Mouse (Mus musculus): ENCODE measurements at regions not wholly inside any gene's neighbourhood (a gene's known extent, or its start where the extent isn't known, plus 50 kb on each side); places are given as distances from the start of the nearest gene placed in this dataset.

DNA sequence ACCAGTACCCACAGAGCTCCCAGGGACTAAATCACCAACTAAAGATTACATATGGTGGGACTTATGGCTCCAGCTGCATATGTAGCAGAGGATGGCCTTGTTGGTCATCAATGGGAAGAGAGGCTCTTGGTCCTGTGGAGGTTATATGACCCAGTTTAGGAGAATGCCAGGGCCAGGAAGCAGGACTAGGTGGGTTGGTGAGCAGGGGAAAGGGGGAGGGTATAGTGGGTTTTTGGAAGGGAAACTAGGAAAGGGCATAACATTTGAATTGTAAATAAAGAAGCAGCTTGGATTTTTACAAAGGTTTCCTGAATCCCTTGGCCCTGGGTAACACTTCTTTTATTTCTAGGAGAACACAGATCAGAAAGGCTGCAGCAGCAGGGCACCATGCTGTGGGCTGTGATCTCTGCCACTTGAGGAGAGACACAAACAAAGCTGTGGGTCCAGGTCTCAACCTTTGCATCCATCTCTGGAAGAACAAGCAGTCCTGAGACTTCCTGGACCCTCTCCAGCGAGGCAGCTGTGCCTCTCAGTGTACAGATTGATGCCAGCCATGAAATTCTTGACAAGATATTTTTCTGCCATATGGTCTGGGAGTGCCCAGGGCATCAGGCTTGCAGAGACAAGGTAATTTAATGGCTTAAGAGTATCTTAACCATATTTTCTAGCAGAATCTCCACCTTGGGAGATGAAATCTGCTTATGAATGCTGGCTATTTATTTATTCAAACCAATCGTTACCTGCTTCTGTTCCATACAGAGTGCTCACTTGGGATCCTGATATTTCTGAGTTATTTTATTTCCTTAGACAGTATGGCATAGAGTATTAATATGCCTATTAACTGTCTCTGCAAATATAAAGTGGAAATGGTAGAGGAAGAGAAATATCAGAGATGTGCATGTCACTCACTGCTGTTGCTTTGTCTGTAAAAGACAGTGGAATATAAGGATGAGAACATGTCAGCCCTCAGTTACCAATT is 444.2 kb upstream of the 4931417E11Rik start:
- no peak for TF ChIP-seq CTCF (IDR thresholded peaks at IDR 0.05; ENCODE audit: borderline replicate concordance, extremely low read depth, insufficient read depth, insufficient read length)
- no peak for TF ChIP-seq POLR2A (IDR thresholded peaks at IDR 0.05; ENCODE audit: borderline replicate concordance, extremely low read depth, insufficient read depth, insufficient read length, poor library complexity, severe bottlenecking)
